Mouse (Mus musculus) myocyte (in vitro differentiated cells): ENCODE measurements around the gene Fads1. TPM values are rescaled to one million over a fixed set of nuclear protein-coding genes. Genes with fewer than 3 reads are reported as not detected.
"Not testable (repeated sequence)": the region's sequence is repeated elsewhere in the genome, so short reads cannot be mapped to it uniquely, and the experiment has no call there.

Source experiments
- H3K27me3 ChIP-seq: one replicate; pipeline ENCODE4 v1.6.1; 2011; ENCODE audit not compliant: control insufficient read depth, insufficient read depth, insufficient read length
- H3K36me3 ChIP-seq: one replicate; pipeline ENCODE4 v1.6.1; 2011; ENCODE audit not compliant: control insufficient read depth, insufficient read depth
- H3K4me2 ChIP-seq: one replicate; pipeline ENCODE4 v1.6.1; 2011; ENCODE audit warnings: low read depth, control low read depth
- H3K4me3 ChIP-seq: one replicate; pipeline ENCODE4 v1.5.1; 2011; ENCODE audit warnings: mild to moderate bottlenecking, control low read depth, moderate library complexity
- H3K79me2 ChIP-seq: one replicate; pipeline ENCODE4 v1.6.1; 2011; ENCODE audit not compliant: control insufficient read depth, insufficient read depth
- H3ac ChIP-seq: one replicate; pipeline ENCODE4 v1.6.1; 2011; ENCODE audit not compliant: control insufficient read depth, insufficient read length
- CEBPB ChIP-seq: IDR thresholded peaks from 2 replicates; pipeline ENCODE4 v1.6.1; 2011; ENCODE audit warnings: mild to moderate bottlenecking, moderate library complexity; ENCODE audit not compliant: poor library complexity, insufficient read depth, severe bottlenecking
- E2F4 ChIP-seq: IDR thresholded peaks from one replicate; pipeline ENCODE4 v1.6.1; 2011; ENCODE audit warnings: mild to moderate bottlenecking, control low read depth, moderate library complexity; ENCODE audit not compliant: insufficient read depth
- MAX ChIP-seq: IDR thresholded peaks from one replicate; pipeline ENCODE4 v1.6.1; 2011; ENCODE audit warnings: low read depth, mild to moderate bottlenecking, control low read depth
- MYOD1 ChIP-seq, 3 experiments: IDR thresholded peaks; one replicate each; pipeline ENCODE4 v1.6.1; 2011; ENCODE audit warnings: control low read depth in 2 of 3, low read depth in 2 of 3, mild to moderate bottlenecking in 2 of 3, moderate library complexity in 1 of 3; ENCODE audit not compliant: insufficient read length in 2 of 3, control insufficient read depth in 1 of 3
- MYOG ChIP-seq, 3 experiments: IDR thresholded peaks; one replicate each; pipeline ENCODE4 v1.6.1; 2011; ENCODE audit warnings: control low read depth in 2 of 3, low read depth in 2 of 3, mild to moderate bottlenecking in 2 of 3; ENCODE audit not compliant: insufficient read length in 2 of 3, control insufficient read depth in 1 of 3, insufficient read depth in 1 of 3
- POLR2A ChIP-seq: IDR thresholded peaks from one replicate; pipeline ENCODE4 v1.6.1; 2011; ENCODE audit warnings: low read depth, mild to moderate bottlenecking, control low read depth, moderate library complexity; ENCODE audit not compliant: insufficient read length
- POLR2AphosphoS2 ChIP-seq: IDR thresholded peaks from one replicate; pipeline ENCODE4 v1.6.1; 2011; ENCODE audit warnings: low read depth, control low read depth; ENCODE audit not compliant: insufficient read length
- REST ChIP-seq: IDR thresholded peaks from one replicate; pipeline ENCODE4 v1.6.1; 2011; ENCODE audit warnings: mild to moderate bottlenecking, control low read depth, moderate library complexity; ENCODE audit not compliant: insufficient read depth, insufficient read length
- SRF ChIP-seq: IDR thresholded peaks from one replicate; pipeline ENCODE4 v1.6.1; 2011; ENCODE audit warnings: low read depth; ENCODE audit not compliant: control insufficient read depth, insufficient read length
- TCF12 ChIP-seq: IDR thresholded peaks from one replicate; pipeline ENCODE4 v1.6.1; 2011; ENCODE audit warnings: mild to moderate bottlenecking, control low read depth; ENCODE audit not compliant: poor library complexity, insufficient read depth, severe bottlenecking
- TCF3 ChIP-seq: IDR thresholded peaks from one replicate; pipeline ENCODE4 v1.6.1; 2011; ENCODE audit warnings: low read depth, control low read depth; ENCODE audit not compliant: insufficient read length
- USF1 ChIP-seq: IDR thresholded peaks from one replicate; pipeline ENCODE4 v1.6.1; 2011; ENCODE audit warnings: low read depth, mild to moderate bottlenecking, control low read depth, moderate library complexity
- polyA plus RNA-seq: library from polyadenylated mRNA; unstranded; fragments of >200 nt; fragmentation: generic; extraction: Trizol; gene quantifications from one replicate; pipeline ENCODE4 v1.2.1, GENCODE M21; 2012; ENCODE audit warnings: missing spikeins

Fads1 gene
- polyA plus RNA-seq, 1 experiment: 120 TPM

GRCm38 (mm10) chr19:10167951-10168350, 14.7 kb upstream of the Fads1 start:
- no peaks in the 10 kb centered on the region for H3K79me2 ChIP-seq
- no peak overlapping the region for H3K4me2 ChIP-seq
- no peaks in the 10 kb centered on the region for H3K27me3 ChIP-seq
- no peak overlapping the region for H3ac ChIP-seq
- H3K4me3 ChIP-seq: no peak overlapping the region
- TF ChIP-seq USF1 (no peak), MYOD1 (IDR thresholded peaks at IDR 0.05; ENCODE audit: control insufficient read depth in 1 of 3, insufficient read length in 2 of 3, low read depth in 2 of 3) (no peak), MYOG (IDR thresholded peaks at IDR 0.05; ENCODE audit: control insufficient read depth in 1 of 3, insufficient read depth in 1 of 3, insufficient read length in 2 of 3, low read depth in 2 of 3) (no peak), POLR2AphosphoS2 (no peak), TCF3 (no peak), REST (no peak), POLR2A (no peak)
- H3K36me3 ChIP-seq: no peaks in the 10 kb centered on the region

GRCm38 (mm10) chr19:10168441-10168840, 14.2 kb upstream of the Fads1 start:
- H3K4me2 ChIP-seq: no peak overlapping the region
- H3K36me3 ChIP-seq: no peaks in the 10 kb centered on the region
- no peak overlapping the region for H3ac ChIP-seq
- no peaks in the 10 kb centered on the region for H3K79me2 ChIP-seq
- H3K27me3 ChIP-seq: no peaks in the 10 kb centered on the region
- TF ChIP-seq E2F4 (no peak), POLR2AphosphoS2 (no peak), CEBPB (no peak), POLR2A (no peak), TCF3 (no peak), MAX (no peak), USF1 (no peak), REST (no peak), MYOD1 (IDR thresholded peaks at IDR 0.05; ENCODE audit: control insufficient read depth in 1 of 3, insufficient read length in 2 of 3, low read depth in 2 of 3) (no peak), SRF (no peak)
- no peak overlapping the region for H3K4me3 ChIP-seq

- Histone ChIP-seq H3K4me3 (no peak overlapping the region), H3K27me3 (no peaks in the 10 kb centered on the region), H3K4me2 (no peak overlapping the region), H3ac (no peak overlapping the region), H3K79me2 (no peaks in the 10 kb centered on the region), H3K36me3 (no peaks in the 10 kb centered on the region)
- TF ChIP-seq TCF3 (no peak), E2F4 (no peak), MYOG (IDR thresholded peaks at IDR 0.05; ENCODE audit: control insufficient read depth in 1 of 3, insufficient read depth in 1 of 3, insufficient read length in 2 of 3, low read depth in 2 of 3) (no peak), TCF12 (no peak), POLR2A (no peak), MYOD1 (IDR thresholded peaks at IDR 0.05; ENCODE audit: control insufficient read depth in 1 of 3, insufficient read length in 2 of 3, low read depth in 2 of 3) (no peak), MAX (no peak), POLR2AphosphoS2 (no peak), CEBPB (no peak), REST (no peak), USF1 (no peak), SRF (no peak)
Observed at GRCm38 (mm10) chr19:10169179-10169578, 13.5 kb upstream of the Fads1 start.

- not testable (repeated sequence) for H3K4me2 ChIP-seq, H3K4me3 ChIP-seq, H3K36me3 ChIP-seq, H3K27me3 ChIP-seq, H3ac ChIP-seq, H3K79me2 ChIP-seq
Observed at GRCm38 (mm10) chr19:10169692-10170330, 12.9 kb upstream of the Fads1 start.

- Histone ChIP-seq H3K27me3 (no peaks in the 10 kb centered on the region), H3K4me2 (no peak overlapping the region), H3K79me2 (no peaks in the 10 kb centered on the region), H3ac (no peak overlapping the region), H3K4me3 (no peak overlapping the region), H3K36me3 (no peaks in the 10 kb centered on the region)
- TF ChIP-seq TCF12: no peak
- no peak for TF ChIP-seq MAX
- no peak for TF ChIP-seq MYOG (IDR thresholded peaks at IDR 0.05; ENCODE audit: control insufficient read depth in 1 of 3, insufficient read depth in 1 of 3, insufficient read length in 2 of 3, low read depth in 2 of 3)
- no peak for TF ChIP-seq POLR2A
- no peak for TF ChIP-seq SRF
- no peak for TF ChIP-seq CEBPB
- no peak for TF ChIP-seq USF1
- TF ChIP-seq TCF3: no peak
- no peak for TF ChIP-seq MYOD1 (IDR thresholded peaks at IDR 0.05; ENCODE audit: control insufficient read depth in 1 of 3, insufficient read length in 2 of 3, low read depth in 2 of 3)
- TF ChIP-seq E2F4: no peak
- TF ChIP-seq POLR2AphosphoS2: no peak
- TF ChIP-seq REST: no peak
Observed at GRCm38 (mm10) chr19:10170466-10170865, 12.2 kb upstream of the Fads1 start.
